Mouse (Mus musculus) urinary bladder, postnatal 36 days (tissue): ENCODE results near the gene Fkbp11.

ENCODE experiments used
- DNase-seq, 2 experiments: peaks; one replicate each; pipeline ENCODE4 v3.0.0; 2022; ENCODE audit warnings: low spot score in 2 of 2, mixed read lengths in 1 of 2

The Fkbp11 gene

DNA sequence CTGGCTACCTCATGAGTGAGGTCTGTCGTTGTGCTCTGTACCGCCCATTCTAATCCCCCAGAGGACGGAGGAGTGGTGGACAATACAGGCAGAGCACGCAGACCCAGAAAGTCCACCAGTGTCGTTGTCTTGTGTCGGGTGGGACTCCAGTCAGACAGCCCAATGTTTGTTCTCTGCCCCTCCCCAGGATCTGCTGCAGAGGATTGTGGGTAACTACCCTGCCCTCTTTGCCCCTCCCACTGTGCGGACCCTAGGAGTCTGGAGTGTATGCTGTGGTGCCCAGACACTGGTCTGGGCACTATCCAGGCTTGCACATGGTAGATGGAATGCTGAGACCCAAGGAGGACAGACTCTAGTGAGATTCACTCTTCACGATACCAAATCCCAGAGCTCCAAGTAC lies 31.8 kb downstream of the Fkbp11 start:
- no peak for DNase-seq

DNA sequence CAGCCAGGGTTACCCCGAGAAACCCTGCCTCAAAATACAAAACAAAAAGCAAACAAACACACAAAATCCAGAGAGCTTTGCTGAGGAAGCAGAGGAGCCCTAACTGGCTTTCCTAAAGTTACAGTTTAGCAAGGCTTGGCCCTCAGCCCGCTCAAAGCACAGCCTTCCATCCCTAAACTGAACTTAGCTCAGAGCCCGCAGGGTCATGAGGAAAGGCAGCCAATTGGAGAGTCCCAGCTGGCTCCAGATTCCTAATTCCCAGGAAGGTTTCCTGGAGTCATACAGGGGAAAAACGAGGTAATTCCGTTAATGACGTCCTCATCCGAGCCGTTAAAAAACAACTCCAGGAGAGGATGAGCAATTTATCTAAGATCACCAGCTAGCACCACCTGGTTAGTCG lies 32.3 kb downstream of the Fkbp11 start:
- peak in 1 of 2 experiments; percentile 28 for DNase-seq

DNA sequence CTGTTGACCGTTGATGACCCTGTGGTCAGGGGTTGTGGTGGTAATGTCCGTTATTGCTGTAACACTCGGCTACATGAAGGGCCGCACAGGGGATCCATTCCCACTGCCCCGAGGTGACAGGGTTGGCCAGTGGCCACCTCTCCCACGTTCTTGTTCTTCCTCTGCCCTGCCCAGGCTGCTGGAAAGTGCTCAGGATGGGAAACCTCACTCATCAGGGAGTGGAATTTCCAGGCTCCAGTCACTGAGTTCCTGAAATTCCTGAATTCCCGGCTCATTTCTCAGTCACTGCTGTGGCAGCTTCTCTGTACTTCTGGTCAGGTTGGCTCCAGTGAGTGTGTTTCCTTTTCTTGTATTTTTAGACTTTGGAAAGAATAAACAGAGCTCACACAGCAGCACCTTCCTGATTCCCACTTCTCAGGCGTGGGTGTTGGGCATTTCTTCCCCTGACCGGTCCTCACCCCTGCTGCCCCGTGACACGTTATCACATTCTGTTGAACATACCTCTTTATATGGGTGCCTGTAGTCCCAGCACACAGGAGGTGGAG lies 35.8 kb downstream of the Fkbp11 start:
- DNase-seq = no peak

DNA sequence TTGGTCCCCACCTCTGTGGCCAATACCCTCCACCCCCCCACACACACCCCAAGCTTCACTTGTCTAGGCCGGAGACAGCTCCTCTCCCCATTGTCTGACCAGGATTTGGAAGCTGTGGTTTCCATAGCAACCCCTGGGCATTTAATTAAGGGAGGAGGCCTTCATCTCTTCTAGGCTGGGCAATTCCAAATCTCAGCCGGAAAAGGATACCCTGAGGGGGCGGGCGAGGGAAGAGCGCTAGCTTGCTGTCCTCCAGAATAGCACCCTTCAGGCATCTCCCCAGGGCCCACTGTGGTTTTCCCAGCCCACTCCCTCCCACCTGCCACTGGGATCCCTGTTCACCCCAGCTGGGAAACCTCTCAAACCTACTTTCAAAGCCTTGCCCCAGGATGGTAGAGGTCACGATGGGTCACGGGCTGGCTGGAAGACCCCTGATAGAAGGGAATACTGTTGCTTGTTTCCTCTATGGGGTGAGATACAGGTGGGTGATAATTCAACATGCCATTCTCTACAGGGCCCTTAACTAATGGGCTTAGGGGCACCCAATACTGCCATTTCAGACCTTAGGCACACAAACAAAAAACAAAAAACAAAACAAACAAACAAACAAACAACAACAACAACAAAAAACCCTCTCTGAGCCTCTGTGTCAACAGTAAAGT lies 36.4 kb downstream of the Fkbp11 start:
- no peak for DNase-seq

DNA sequence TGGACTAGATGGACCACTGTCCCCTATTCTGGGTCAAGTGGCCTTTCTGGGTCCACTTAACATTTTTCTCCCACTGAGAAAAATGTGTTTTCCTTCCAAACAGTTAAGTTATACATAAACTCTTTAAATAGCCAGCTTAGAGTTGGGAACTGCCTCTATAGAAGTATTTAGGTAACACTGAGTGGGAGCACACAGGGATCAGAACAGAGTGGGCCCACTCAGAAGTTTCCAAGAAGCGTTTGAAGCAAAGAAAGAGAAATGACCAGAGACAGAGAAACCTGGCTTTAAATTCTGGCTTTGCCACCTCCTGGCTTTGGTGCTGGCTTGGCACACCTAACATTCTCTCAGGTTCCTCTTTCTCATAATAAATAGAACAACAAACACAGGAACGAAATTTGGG lies 38.3 kb downstream of the Fkbp11 start:
- no peak for DNase-seq

DNA sequence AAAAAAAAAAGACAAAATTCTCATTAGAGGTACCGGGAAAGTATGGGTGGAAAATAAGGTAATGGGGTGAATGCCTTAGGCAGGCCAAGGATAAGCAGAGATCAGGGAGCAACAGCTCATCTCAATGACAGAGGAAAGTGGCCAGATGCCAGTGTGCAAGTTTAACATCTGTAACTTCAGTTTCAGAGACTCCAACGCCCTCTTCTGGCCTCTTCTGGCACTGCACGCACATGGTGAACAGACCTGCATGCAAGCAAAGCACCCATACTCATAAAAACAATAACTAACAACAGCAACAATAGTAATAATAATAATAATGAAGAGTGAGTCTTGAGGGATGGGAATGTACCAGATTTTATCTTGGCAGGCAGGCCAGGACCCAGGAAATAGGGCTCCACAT lies 42.1 kb downstream of the Fkbp11 start:
- DNase-seq = no peak

DNA sequence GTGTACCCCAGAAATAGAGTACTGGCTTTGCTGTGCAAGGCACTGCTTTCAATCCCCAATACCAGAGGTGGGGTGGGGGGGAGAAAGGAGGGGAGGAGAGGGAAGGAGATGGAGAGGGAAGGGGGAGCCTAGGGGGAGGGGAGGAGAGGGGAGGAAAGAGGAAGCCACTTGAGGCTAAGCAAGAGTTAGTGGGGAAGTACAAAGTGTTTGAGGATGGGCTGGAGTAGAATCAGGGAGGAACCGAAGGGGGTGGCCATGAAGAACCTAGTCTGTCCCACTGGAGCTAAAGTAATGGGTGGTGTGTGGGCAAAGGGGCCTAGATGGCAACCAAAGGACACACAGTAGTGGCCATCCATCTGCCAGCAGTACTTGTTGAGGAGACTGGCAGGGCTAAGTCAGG lies 44.3 kb downstream of the Fkbp11 start:
- no peak for DNase-seq

DNA sequence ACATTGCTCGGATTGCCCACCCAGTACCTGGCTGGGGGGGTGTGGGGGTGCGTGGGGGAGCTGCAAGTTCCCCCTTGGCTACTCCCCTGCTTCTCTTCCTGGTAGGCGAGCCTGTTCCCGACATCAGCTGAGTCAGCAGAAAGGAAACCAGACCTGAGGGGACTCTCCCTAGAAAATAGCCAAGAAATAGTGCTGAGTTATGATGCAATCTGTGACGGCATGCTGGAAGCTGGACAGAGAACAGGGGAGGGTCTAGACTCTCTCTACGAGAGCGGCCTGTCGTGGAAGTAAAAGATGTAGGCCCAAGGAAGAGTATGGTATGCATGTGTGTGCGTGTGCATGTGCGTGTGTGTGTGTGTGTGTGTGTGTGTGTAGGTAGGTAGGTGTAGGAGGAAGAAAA lies 44.8 kb downstream of the Fkbp11 start:
- DNase-seq = no peak

DNA sequence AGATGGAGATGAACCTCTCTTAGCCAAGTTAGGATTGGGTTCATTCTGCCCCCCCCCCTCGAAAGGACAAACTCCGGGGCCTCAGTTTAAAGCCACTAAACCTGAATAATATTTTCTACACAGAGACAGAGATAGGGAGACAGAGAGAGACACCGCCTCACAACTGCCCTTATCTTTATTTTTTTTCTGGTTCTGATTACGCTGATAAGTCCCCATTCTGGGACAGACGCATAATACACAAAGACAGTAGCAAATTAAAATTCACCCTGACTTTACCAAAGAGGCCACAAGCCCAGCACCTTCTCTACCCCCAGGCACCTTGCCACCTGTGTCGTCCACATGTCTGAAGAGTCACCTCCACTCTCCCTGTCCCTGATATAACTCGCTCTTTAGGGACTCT lies 46.4 kb downstream of the Fkbp11 start:
- no peak for DNase-seq

DNA sequence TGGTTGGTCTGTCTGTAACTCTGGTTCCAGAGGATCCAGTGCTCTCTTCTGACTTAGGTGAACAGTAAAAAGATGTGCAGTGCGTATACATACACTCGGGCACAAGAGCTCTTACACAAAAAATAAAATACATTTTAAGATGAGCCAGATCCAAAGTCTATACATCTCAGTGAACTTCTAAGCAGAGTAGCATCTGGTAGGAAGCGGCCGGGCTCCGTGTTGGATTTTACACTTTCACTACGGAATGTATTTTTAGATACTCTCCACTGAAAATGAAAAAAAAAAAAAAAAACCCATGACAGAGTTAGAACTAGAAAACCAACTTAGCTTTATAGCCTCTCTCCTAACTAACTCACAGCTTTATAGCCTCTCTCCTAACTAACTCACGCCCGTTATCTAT lies 47.3 kb downstream of the Fkbp11 start:
- DNase-seq = no peak

DNA sequence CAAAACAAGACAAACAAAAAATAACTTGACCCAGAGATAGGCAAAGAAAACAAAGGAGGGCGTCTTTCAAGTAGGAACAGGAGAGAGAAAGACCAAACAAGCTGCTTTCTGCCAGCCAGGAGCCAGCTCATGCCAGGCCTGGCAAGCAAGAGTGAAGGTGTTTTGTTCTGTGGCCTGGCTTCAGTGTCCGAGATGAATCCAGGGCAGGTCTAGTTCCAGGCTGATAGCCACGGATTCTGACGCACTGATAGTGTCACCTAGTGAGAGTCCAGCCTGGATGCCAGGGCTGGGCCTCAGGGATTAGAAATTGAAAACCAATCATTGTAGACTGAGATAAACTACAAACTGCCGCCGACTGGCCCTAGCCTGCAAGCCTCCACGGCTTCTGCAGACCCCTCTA lies 50.0 kb downstream of the Fkbp11 start:
- DNase-seq = no peak

DNA sequence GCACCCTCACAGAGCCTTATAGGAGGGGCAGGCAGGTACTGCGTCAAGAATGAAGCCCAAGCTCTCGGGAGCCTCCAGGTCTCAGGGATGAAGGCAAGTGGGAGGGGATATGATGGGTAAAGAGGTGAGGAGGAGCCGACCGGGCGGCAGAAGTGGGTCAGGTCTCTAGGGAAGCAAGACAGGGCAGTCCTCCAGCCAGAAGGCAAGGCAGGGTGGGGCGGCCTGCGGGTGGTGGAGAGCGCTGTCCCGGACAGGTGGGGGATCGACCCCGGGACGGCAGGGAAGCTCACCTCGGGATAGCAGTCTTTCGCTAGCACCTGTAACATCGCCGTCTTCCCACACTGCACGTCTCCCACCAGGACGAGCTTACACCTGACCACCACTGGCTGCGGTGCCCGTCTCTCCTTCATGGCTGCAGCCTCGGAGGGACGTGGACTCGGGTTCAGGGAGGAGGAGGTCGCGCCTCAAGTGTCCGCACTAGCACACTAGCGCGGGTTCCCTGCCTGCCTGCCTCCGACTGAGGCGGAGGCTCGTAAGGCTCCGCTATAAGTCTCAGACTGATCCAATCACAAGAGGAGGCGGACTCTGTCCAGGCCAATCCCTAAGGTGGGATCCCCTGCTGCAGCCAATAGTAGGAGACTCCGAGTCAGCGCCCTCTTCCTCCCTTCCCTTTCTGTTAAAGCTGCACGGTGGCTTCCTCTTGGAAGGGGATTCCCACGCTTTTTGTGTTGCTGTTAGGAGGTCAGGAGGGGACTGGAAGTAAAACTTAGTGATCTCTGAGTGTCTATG lies 50.9 kb downstream of the Fkbp11 start, which contains the start of gene Rnd1:
Gene Rnd1, minus strand, starts transcription at position 522 of the 789 bp plus-strand sequence.
- DNase-seq = peak; percentile 56 to 81

DNA sequence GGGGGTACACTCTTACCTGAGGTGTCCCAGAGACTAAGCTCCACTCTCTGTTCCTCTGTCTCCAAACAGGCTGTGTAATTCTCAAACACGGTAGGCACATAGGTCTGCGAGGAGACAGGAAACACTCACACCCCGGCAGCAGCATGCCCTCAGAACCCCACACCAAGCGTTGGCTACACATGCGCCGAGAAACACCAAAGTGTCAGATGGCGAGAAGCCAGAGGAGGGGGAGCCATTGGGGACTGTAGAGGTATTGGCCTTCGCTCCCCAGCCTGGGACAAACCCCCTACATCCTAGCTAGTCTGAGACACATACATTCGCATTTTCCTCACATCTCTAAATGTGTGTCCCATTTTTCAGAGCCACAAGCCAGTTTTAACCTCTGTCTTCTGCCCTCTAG lies 51.5 kb downstream of the Fkbp11 start:
- no peak for DNase-seq

DNA sequence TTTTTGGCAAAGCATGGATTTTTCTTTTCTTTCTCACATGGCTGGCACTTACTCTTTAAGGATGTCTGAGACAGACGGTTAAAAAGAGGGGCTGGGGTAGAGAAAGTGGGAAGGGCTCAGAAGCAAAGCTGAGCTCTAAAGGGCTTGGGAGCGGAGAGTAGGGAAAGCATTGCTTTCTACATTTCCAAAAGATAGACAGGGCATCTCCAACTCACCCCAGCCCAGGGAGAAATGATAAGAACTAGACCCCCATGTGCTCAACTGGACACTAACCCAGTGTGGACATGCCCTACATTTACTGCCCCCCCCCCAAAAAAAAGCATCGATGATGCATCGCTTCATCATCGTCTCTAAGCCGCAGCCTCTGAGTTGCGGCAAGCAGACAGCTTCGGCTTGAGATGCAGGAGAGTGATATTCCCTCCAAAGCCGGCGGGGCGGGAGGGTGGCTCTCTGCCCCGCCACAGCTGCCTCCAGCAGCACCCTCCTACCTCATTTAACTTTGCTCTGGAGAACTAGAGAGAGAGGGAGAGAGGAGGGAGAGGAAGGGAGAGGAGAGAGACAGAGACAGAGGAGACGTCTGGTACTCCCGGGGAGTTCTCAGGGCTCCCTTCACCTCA lies 52.3 kb downstream of the Fkbp11 start:
- no peak for DNase-seq

DNA sequence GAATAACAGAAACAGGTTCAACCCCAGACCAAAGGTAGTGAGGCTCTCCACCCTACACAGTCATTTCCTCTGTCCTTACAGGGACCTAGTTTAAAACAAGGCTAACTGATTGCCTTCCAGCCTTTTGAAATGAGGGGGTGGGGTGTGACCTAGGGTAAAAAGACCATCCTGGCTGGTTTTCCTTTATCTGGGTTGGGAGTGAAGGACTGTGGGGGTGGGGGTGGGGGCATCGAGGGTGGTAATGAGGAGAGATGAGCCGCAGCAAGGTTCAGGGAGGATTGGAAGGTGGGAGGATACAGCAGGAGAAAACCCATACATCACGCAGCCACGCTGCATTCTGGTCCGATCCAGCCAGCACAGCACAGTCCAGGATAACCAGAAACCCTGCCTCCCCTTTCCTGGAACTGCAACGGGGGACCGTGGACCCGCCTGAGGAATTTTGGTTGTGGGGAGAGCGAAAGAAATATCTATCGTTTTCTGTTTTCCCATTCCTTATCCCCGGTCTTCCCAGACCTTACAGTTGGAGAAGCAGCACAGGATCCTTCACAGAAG lies 52.9 kb downstream of the Fkbp11 start:
- no peak for DNase-seq
